Mouse (Mus musculus) ES-CJ7 (cell line): Measurements from ENCODE around the gene Kcns3.

Experiments used
- DNase-seq: peaks from one replicate; pipeline ENCODE4 v3.0.0; 2011; ENCODE audit warnings: low read depth, low spot score

Gene Kcns3

GRCm38 (mm10) chr12:11151015-11151414 is at the start of gene Kcns3:
Kcns3 (minus strand) TSS chr12:11151056.
- no peak for DNase-seq

GRCm38 (mm10) chr12:11198551-11198950 is 47.7 kb upstream of the Kcns3 start:
- DNase-seq = peak; percentile 81

- no peak for DNase-seq
These were observed 47.2 kb upstream of the Kcns3 start for GRCm38 (mm10) chr12:11198026-11198425.

GRCm38 (mm10) chr12:11196830-11197229 is 46.0 kb upstream of the Kcns3 start:
- no peak for DNase-seq

- DNase-seq = peak; percentile 81
These were observed 45.3 kb upstream of the Kcns3 start for GRCm38 (mm10) chr12:11196142-11196597.

- no peak for DNase-seq
These were observed 44.2 kb upstream of the Kcns3 start for GRCm38 (mm10) chr12:11195031-11195430.

- peak; percentile 91 for DNase-seq
These were observed 27.8 kb upstream of the Kcns3 start for GRCm38 (mm10) chr12:11178486-11179154.

GRCm38 (mm10) chr12:11177408-11178394 is 26.8 kb upstream of the Kcns3 start:
- peak; percentile 42 for DNase-seq

- no peak for DNase-seq
These were observed 7.8 kb upstream of the Kcns3 start for GRCm38 (mm10) chr12:11158670-11159069.

- DNase-seq = no peak
These were observed 4.3 kb upstream of the Kcns3 start for GRCm38 (mm10) chr12:11155123-11155522.

- no peak for DNase-seq
These were observed 2.7 kb upstream of the Kcns3 start for GRCm38 (mm10) chr12:11153587-11153986.

- DNase-seq = peak; percentile 41
These were observed 492 bp downstream of the Kcns3 start for GRCm38 (mm10) chr12:11150192-11150935.

GRCm38 (mm10) chr12:11149421-11150191 is 1.2 kb downstream of the Kcns3 start:
- peak; percentile 72 for DNase-seq

- no peak for DNase-seq
These were observed 1.8 kb downstream of the Kcns3 start for GRCm38 (mm10) chr12:11149121-11149420.

GRCm38 (mm10) chr12:11144894-11145293 is 6.0 kb downstream of the Kcns3 start:
- no peak for DNase-seq

GRCm38 (mm10) chr12:11132418-11132817 is 18.4 kb downstream of the Kcns3 start:
- no peak for DNase-seq

- DNase-seq = no peak
These were observed 21.7 kb downstream of the Kcns3 start for GRCm38 (mm10) chr12:11129188-11129587.

- DNase-seq = no peak
These were observed 24.6 kb downstream of the Kcns3 start for GRCm38 (mm10) chr12:11126186-11126759.

GRCm38 (mm10) chr12:11101565-11101964 is 49.3 kb downstream of the Kcns3 start:
- no peak for DNase-seq

- DNase-seq = no peak
These were observed 62.1 kb downstream of the Kcns3 start for GRCm38 (mm10) chr12:11088626-11089372.
